ENCODE assay signal across 7 mouse cellular contexts in the genomic region with DNA sequence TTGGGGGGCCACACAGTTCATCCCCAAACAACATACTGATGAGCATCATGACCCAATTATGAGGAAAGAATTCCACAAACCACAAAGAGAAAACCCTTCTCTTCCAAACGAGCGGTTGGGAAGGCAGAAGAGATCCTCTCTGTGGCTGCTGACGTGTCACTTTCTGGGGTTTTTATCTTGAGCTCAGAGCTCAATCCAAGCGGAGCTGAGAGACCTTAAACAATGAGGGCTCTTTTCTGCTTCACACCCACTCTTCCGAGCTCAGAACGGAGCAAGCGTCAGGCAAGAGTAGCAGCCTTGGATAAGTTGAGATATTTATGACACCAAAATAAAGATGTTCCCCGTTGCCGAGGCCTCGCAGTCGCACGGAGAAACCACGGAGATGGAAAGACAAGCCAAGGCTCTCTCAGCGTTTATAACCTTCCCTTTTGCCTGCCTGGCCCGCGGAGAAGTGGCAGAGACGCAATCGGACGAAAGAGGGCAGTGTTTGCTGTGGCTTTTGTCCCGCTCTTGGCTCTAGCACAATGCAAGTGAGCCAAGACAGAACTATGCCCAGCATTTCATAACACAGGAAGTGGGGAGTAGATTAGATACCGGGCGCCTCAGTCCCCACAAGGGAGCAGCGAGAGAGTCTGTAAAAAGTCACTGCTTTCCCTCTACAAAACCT.
DNase-seq lines count a peak whose midpoint lies in the region; ATAC-seq lines count a peak whose summit lies in the region.

No protein-coding gene starts in this region.

- H3K4me3 ChIP-seq in embryonic facial prominence, embryonic 12.5 days = peak overlapping the region; percentile 22
- H3K4me3 ChIP-seq in limb, embryonic 12.5 days (replicated peaks) = peak overlapping the region; percentile 26
- H3K4me3 ChIP-seq in midbrain, embryonic 15.5 days = peak overlapping the region; percentile 30

- peak; percentile 80 for DNase-seq in adrenal gland, postnatal 25 days
- DNase-seq in heart, adult 8-10 months (ENCODE audit: low spot score) = peak; percentile 92
- peak; percentile 82 to 88 for DNase-seq in kidney, adult 8-10 months
- peak; percentile 52 to 70 for DNase-seq in spleen, adult 18-20 months

- WGBS in embryonic facial prominence, embryonic 12.5 days = under 1% methylated on average over 23 of the region's 23 CpGs
- WGBS in limb, embryonic 12.5 days = 2% methylated on average over 23 of the region's 23 CpGs
- WGBS in midbrain, embryonic 15.5 days = under 1% methylated on average over 23 of the region's 23 CpGs

- peaks cover 19% of the 10 kb centered on the region for H3K4me1 ChIP-seq in embryonic facial prominence, embryonic 12.5 days
- peaks cover 30% of the 10 kb centered on the region for H3K4me1 ChIP-seq in limb, embryonic 12.5 days (replicated peaks)
- peaks cover 5% of the 10 kb centered on the region; the same call in 1 of the 2 replicates for H3K4me1 ChIP-seq in midbrain, embryonic 15.5 days

- H3K9me3 ChIP-seq in embryonic facial prominence, embryonic 12.5 days = no peaks in the 10 kb centered on the region
- H3K9me3 ChIP-seq in limb, embryonic 12.5 days = no peaks in the 10 kb centered on the region
- no peaks in the 10 kb centered on the region for H3K9me3 ChIP-seq in midbrain, embryonic 15.5 days

- H3K9ac ChIP-seq in embryonic facial prominence, embryonic 12.5 days = peak overlapping the region; percentile 7; the same call in 1 of the 2 replicates
- H3K9ac ChIP-seq in limb, embryonic 12.5 days (replicated peaks) = peak overlapping the region; percentile 52
- peak overlapping the region; percentile 40; the same call in 1 of the 2 replicates for H3K9ac ChIP-seq in midbrain, embryonic 15.5 days

- no peaks in the 10 kb centered on the region for H3K27me3 ChIP-seq in embryonic facial prominence, embryonic 12.5 days
- H3K27me3 ChIP-seq in limb, embryonic 12.5 days = 0 out of 2 replicates have a peak, but pooled peaks cover 7% of the 10 kb centered on the region
- H3K27me3 ChIP-seq in midbrain, embryonic 15.5 days (replicated peaks) = peaks cover 68% of the 10 kb centered on the region

- H3K27ac ChIP-seq in embryonic facial prominence, embryonic 12.5 days = peak overlapping the region; percentile 64
- H3K27ac ChIP-seq in limb, embryonic 12.5 days = 0 out of 2 replicates have a peak overlapping the region, but pooled peaks have one; percentile 5
- H3K27ac ChIP-seq in midbrain, embryonic 15.5 days = no peak overlapping the region

- H3K4me2 ChIP-seq in embryonic facial prominence, embryonic 12.5 days (replicated peaks) = peak overlapping the region; percentile 43
- H3K4me2 ChIP-seq in limb, embryonic 12.5 days = peak overlapping the region; percentile 52
- peak overlapping the region; percentile 46 for H3K4me2 ChIP-seq in midbrain, embryonic 15.5 days

- no peaks in the 10 kb centered on the region for H3K36me3 ChIP-seq in embryonic facial prominence, embryonic 12.5 days
- no peaks in the 10 kb centered on the region for H3K36me3 ChIP-seq in limb, embryonic 12.5 days
- H3K36me3 ChIP-seq in midbrain, embryonic 15.5 days (replicated peaks) = no peaks in the 10 kb centered on the region

- peak; percentile 83; the same call in 1 of the 2 replicates for ATAC-seq in embryonic facial prominence, embryonic 12.5 days (ENCODE audit: insufficient number of reproducible peaks, insufficient read depth, low FRiP score, low TSS enrichment)
- ATAC-seq in limb, embryonic 12.5 days (ENCODE audit: insufficient number of reproducible peaks, insufficient read depth, low FRiP score, low TSS enrichment, low read depth) = peak; percentile 57; the same call in 1 of the 2 replicates
- peak; percentile 91 for ATAC-seq in midbrain, embryonic 15.5 days (replicated peaks)
